Mouse (Mus musculus) stomach, embryonic 16.5 days (tissue): ENCODE measurements around the gene Herc4. TPM values are rescaled to one million over a fixed set of nuclear protein-coding genes. Genes with fewer than 3 reads are reported as not detected.

Experiments
- ATAC-seq: fragments of 200-750 bp; cut with Nextera tagmentation; 2 replicates; pipeline ENCODE4 v1.8.0; 2017; ENCODE audit warnings: moderate number of reproducible peaks, moderate TSS enrichment; ENCODE audit not compliant: insufficient read depth, low FRiP score
- H3K27ac ChIP-seq: fragments of 300-500 bp; sonication (generic); 2 replicates; pipeline ENCODE4 v1.5.1; 2014; ENCODE audit warnings: low read length
- H3K27me3 ChIP-seq: fragments of 300-500 bp; sonication (generic); 2 replicates; pipeline ENCODE4 v1.6.1; 2014; ENCODE audit warnings: low read length, control low read depth, mixed read lengths; ENCODE audit not compliant: control insufficient read depth, insufficient read depth
- H3K36me3 ChIP-seq: fragments of 300-500 bp; sonication (generic); 2 replicates; pipeline ENCODE4 v1.6.1; 2014; ENCODE audit warnings: low read length; ENCODE audit not compliant: control insufficient read depth, insufficient read depth
- H3K4me1 ChIP-seq: fragments of 300-500 bp; sonication (generic); 2 replicates; pipeline ENCODE4 v1.6.1; 2014; ENCODE audit warnings: low read length, control low read depth, mixed read lengths; ENCODE audit not compliant: control insufficient read depth, insufficient read depth
- H3K4me2 ChIP-seq: fragments of 300-500 bp; sonication (generic); 2 replicates; pipeline ENCODE4 v1.6.1; 2014; ENCODE audit warnings: low read depth, low read length, mixed read lengths
- H3K4me3 ChIP-seq: fragments of 300-500 bp; sonication (generic); replicated peaks from 2 replicates; pipeline ENCODE4 v1.5.1; 2014; ENCODE audit warnings: mild to moderate bottlenecking, low read length
- H3K9ac ChIP-seq: fragments of 300-500 bp; sonication (generic); 2 replicates; pipeline ENCODE4 v1.6.1; 2014; ENCODE audit warnings: low read length
- H3K9me3 ChIP-seq: fragments of 300-500 bp; sonication (generic); replicated peaks from 2 replicates; pipeline ENCODE4 v1.6.1; 2016; ENCODE audit warnings: low read length, control low read depth; ENCODE audit not compliant: control insufficient read depth
- WGBS: fragments of 180-500 bp; shearing (Covaris S2); extraction: QIAGEN DNeasy Blood & Tissue Kit; methylation state at CpG from one replicate; pipeline ENCODE4 v1.1.7; 2014; 5-methylcytosine and 5-hydroxymethylcytosine counted together
- polyA plus RNA-seq: library from polyadenylated mRNA; unstranded; fragments of >200 nt; fragmentation: Nextera tagmentation; extraction: Ambion mirVana; gene quantifications from 2 replicates; pipeline ENCODE4 v1.2.1, GENCODE M21; 2015

The Herc4 gene
- polyA plus RNA-seq, result 39.9 and 41.1 TPM in 2 replicates

DNA sequence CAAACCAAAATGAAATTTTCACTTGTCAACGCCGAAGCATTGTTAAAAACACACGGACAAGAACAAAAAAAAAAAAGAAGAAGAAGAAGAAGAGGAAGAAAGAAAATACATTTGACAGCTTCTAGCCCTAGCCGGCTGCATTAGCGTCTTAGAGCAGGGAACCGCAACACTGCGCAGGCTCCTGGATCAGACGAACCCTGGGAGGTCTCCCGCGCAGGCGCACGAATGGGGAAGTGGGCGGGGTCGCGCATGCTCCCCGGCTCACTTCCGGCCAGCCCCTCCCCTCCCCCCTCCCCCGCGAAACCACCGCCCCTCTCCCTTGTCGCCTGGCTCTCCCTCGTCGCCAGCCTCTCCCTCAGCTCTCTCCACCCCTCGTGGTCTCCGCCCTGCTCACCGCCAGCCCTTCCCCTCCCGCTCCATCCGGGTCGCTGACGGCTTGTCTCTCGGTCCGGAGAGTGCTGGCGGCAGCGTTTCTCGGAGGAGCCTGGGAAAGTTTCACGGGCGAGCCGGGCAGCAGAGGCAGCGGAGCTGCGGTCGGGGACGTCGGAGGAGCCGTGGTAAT is at the start of gene Herc4:
Herc4 (plus strand) TSS at position 318 of the 562 bp plus-strand sequence.
- no peaks in the 10 kb centered on the region for H3K27me3 ChIP-seq
- no peaks in the 10 kb centered on the region for H3K9me3 ChIP-seq
- H3K36me3 ChIP-seq, result 0 out of 2 replicates have a peak, but pooled peaks cover 5% of the 10 kb centered on the region
- peak; percentile 100 for ATAC-seq
- peak within 1 kb of the TSS; percentile 99 for H3K4me3 ChIP-seq
- H3K27ac ChIP-seq, result peak within 1 kb of the TSS; percentile 99
- peak within 1 kb of the TSS; percentile 99 for H3K9ac ChIP-seq
- H3K4me1 ChIP-seq, result peaks cover 17% of the 10 kb centered on the region
- peak within 1 kb of the TSS; percentile 70 for H3K4me2 ChIP-seq
- WGBS, result under 1% methylated on average over 40 of the region's 44 CpGs

- ATAC-seq, result no peak
- no peak overlapping the region for H3K27ac ChIP-seq
- no peak overlapping the region for H3K4me2 ChIP-seq
- H3K27me3 ChIP-seq, result no peaks in the 10 kb centered on the region
- WGBS, result 75% methylated on average over 4 of the region's 4 CpGs
- H3K9me3 ChIP-seq, result no peaks in the 10 kb centered on the region
- no peak overlapping the region for H3K9ac ChIP-seq
- no peak overlapping the region for H3K4me3 ChIP-seq
- H3K4me1 ChIP-seq, result no peaks in the 10 kb centered on the region
- H3K36me3 ChIP-seq, result no peaks in the 10 kb centered on the region
Measured at GRCm38 (mm10) chr10:63199008-63199407, 44.6 kb upstream of the Herc4 start.

- ATAC-seq, result no peak
- Histone ChIP-seq H3K9me3 (no peaks in the 10 kb centered on the region), H3K27me3 (no peaks in the 10 kb centered on the region), H3K4me2 (no peak overlapping the region), H3K9ac (no peak overlapping the region), H3K4me1 (no peaks in the 10 kb centered on the region), H3K36me3 (no peaks in the 10 kb centered on the region), H3K27ac (no peak overlapping the region), H3K4me3 (no peak overlapping the region)
- 75% methylated on average over 8 of the region's 8 CpGs for WGBS
Measured at GRCm38 (mm10) chr10:63201534-63201933, 42.1 kb upstream of the Herc4 start.

DNA sequence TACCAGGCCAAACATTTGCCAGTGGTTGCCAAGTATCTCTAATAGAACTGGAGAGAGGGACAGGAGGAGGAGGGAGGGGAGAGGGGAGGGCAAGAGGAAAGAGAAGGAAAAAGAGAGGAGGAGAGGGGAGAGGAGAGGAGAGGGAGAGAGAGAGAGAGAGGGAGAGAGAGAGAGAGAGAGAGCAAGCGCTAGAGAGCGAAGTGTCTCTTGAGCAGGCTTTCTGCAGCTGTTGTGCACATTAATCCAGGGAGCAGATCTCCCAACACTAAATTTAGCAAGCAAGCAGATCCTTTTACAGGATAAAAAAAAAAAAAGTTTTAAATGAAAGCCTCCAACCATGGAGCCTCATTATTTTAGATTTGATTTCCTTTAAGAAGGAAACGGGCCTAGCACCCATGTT is 40.6 kb upstream of the Herc4 start:
- H3K4me2 ChIP-seq, result no peak overlapping the region
- no peak for ATAC-seq
- H3K9ac ChIP-seq, result no peak overlapping the region
- H3K36me3 ChIP-seq, result no peaks in the 10 kb centered on the region
- no peak overlapping the region for H3K27ac ChIP-seq
- H3K4me1 ChIP-seq, result no peaks in the 10 kb centered on the region
- 55% methylated on average over 3 of the region's 3 CpGs for WGBS
- H3K4me3 ChIP-seq, result no peak overlapping the region
- no peaks in the 10 kb centered on the region for H3K27me3 ChIP-seq
- H3K9me3 ChIP-seq, result no peaks in the 10 kb centered on the region

DNA sequence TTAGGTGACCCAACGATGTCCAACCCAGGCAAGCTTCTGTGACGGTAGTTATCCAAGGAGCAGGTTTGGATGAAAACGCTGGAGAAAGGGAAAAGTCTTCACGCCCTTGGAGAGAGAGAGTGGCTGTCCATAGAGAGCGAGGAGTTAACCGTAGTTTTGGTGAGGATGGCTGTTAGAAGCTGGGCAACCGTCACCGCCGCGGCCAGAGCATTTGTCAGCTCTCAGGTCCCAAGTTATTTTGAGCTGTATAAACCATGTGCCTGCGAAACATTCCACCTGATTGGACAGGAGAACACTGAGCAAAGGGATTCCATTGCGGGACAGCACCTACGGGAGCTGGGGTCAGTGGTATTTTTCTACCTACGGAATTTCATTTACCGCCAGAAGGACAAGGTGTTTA is 39.9 kb upstream of the Herc4 start, which contains the start of gene Mypn:
Mypn (minus strand) TSS at position 225 of the 400 bp plus-strand sequence.
- H3K9me3 ChIP-seq, result no peaks in the 10 kb centered on the region
- WGBS, result 86% methylated on average over 15 of the region's 15 CpGs
- no peak within 1 kb of the TSS for H3K27ac ChIP-seq
- no peak within 1 kb of the TSS for H3K4me3 ChIP-seq
- no peaks in the 10 kb centered on the region for H3K27me3 ChIP-seq
- ATAC-seq, result no peak
- no peaks in the 10 kb centered on the region for H3K36me3 ChIP-seq
- no peak within 1 kb of the TSS for H3K4me2 ChIP-seq
- H3K4me1 ChIP-seq, result no peaks in the 10 kb centered on the region
- no peak within 1 kb of the TSS for H3K9ac ChIP-seq

DNA sequence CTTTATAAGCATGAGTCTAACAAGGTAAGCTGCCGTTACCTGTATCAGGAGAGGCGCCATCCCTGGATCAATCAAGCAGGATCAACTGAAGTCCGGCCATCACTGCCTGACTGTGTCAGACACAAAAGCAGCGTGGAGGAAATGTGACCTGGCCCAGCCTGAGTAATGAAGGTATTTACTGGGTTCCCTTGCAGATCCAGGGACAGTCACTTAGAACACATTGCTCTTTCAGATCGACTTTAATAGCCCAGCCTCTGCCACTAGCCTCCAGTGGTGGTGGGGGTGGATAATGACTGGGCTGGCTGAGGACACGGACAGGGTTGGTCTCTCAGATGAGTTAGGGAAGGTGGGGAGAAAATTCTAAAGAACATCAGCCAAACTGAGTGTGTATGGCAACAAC is 34.7 kb upstream of the Herc4 start:
- 59% methylated on average over 6 of the region's 6 CpGs for WGBS
- Histone ChIP-seq H3K36me3 (no peaks in the 10 kb centered on the region), H3K4me3 (no peak overlapping the region), H3K4me1 (no peaks in the 10 kb centered on the region), H3K9ac (no peak overlapping the region), H3K27me3 (no peaks in the 10 kb centered on the region), H3K9me3 (no peaks in the 10 kb centered on the region), H3K4me2 (no peak overlapping the region), H3K27ac (no peak overlapping the region)
- no peak for ATAC-seq

DNA sequence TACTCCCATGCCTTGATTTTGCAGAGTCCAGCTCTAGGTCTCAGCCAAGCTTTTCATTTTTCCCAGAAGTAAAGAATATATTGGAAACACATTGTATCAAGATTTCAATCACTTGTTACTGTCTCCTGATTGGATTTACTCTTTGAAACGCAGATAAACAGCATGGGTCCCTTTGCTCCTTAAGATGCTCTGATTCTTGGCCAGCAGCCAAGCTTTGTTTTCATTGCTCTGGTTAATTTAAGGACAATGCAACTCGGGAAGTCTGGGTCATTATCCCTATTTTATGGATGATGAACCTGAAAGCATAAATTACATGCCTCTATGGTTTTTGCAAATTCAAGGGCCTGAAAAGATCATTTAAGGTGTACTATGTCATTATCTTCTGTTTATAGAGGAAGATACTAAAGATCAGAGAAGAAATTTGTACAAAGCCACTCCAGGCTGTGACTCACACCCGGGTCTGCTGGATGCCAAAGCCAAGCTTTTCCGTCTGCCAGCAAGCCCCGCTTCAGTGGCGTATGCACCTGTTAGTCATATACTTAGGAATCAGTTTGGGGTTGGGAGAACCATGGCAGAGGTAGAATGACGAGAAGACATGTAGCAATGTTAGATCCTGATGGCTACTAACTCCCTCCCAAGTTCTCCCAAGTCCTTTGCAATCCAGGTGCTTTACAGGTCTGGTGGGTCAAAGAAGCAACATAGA is 22.4 kb upstream of the Herc4 start:
- 66% methylated on average over 7 of the region's 7 CpGs for WGBS

DNA sequence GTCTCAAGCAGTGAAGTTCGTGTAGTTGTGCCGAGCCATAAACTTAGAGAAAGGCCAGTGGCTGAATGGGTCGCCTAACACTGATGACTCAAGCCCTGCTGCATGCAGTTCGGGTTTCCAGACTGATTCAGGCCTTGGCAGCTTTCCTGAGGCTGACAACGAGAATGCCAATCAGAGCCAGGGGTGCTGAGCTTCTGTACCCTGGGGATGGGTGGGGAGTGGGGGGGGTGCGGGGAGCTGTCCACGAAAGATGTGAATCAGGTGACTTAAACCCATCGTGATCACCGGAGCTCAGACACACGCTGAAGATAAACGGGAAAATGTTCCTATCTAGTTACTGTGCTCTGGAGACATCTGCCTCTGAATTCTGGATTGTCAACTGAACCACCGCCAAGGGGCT is 19.3 kb upstream of the Herc4 start:
- Histone ChIP-seq H3K4me2 (no peak overlapping the region), H3K36me3 (no peaks in the 10 kb centered on the region), H3K27ac (no peak overlapping the region), H3K27me3 (no peaks in the 10 kb centered on the region), H3K4me3 (no peak overlapping the region), H3K9me3 (no peaks in the 10 kb centered on the region), H3K4me1 (no peaks in the 10 kb centered on the region), H3K9ac (no peak overlapping the region)
- 70% methylated on average over 12 of the region's 12 CpGs for WGBS
- no peak for ATAC-seq

More for the DNA sequence above, 22.4 kb upstream of the Herc4 start:
- no peak for ATAC-seq
- Histone ChIP-seq H3K27ac (no peak overlapping the region), H3K9me3 (no peaks in the 10 kb centered on the region), H3K36me3 (no peaks in the 10 kb centered on the region), H3K4me3 (no peak overlapping the region), H3K27me3 (no peaks in the 10 kb centered on the region), H3K9ac (no peak overlapping the region), H3K4me2 (no peak overlapping the region), H3K4me1 (no peaks in the 10 kb centered on the region)

DNA sequence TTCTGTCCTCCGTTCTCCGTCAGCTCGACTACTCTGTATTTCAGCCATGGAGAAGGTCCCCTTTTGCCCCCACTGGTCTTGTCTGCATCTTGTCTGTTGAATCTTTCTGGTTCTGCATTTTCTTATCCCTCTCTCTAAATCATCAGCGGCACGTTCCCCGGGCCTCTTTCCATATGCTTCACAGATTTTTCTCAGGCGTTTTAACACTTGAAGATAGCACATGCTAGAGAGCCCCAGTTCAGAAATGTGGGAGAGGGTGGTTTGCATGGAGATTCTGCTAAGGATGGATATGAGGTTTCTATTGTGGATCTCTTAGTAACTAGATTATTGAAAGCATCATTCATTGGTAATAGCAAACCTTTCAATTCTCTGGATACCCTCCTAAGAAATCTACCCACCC is 13.3 kb upstream of the Herc4 start:
- Histone ChIP-seq H3K36me3 (no peaks in the 10 kb centered on the region), H3K9me3 (no peaks in the 10 kb centered on the region), H3K4me2 (no peak overlapping the region), H3K27me3 (no peaks in the 10 kb centered on the region), H3K4me3 (no peak overlapping the region), H3K4me1 (no peaks in the 10 kb centered on the region), H3K27ac (no peak overlapping the region), H3K9ac (no peak overlapping the region)
- no peak for ATAC-seq
- 74% methylated on average over 7 of the region's 7 CpGs for WGBS
